Mouse (Mus musculus) gastrocnemius, postnatal 4 days (tissue): ENCODE measurements at regions not wholly inside any gene's neighbourhood (a gene's known extent, or its start where the extent isn't known, plus 50 kb on each side); places are given as distances from the start of the nearest gene placed in this dataset.
A peak's percentile ranks its signal among the peaks of the same experiment; 100 is the strongest.

Experiments
- DNase-seq, 2 experiments: peaks; one replicate each; pipeline ENCODE4 v3.0.0; 2021 to 2022; ENCODE audit warnings: low spot score in 2 of 2, mixed read lengths in 2 of 2

DNA sequence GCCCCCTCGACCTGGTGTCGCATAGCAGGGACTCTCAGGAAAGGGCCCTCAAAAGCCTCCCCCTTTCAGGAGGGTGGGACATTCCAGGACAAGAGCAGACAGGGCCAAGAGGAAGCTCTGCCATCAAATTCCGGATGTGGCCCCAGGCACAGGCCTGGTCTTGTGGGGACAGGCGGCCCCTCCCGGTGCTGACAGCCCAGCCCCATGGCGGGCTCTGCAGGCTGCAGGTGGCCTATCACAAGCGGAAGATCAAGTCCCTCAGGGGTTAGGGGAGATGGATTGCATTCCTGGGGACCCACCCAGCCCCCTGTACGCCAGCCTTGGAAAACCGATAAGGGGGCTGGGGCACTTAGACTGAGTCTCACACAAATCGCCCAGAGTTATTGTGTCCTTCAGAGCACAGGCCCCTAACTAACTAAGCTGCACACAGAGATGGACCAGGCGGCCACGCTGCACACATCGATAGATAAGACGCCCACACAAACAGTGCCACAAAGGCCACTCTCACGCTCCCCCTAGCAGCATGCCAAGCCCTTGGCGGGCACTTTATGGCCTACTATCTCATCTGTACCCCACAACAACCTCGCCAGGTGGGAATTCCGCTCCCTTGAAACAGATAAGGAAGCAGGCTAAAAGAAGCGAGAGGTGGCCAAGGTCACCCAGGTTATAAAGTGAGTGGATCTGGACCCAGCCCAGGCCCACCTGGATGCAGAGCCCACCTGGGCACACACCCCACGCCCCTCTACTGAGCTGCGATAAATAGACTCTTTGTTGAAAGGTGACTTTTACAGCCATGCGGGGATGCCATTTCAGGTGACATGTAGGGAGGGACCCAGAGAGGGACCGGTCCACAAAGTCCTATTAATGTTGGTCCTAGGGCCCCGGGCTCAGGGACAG is 55.5 kb downstream of the Gm5294 start:
- no peak for DNase-seq

GRCm38 (mm10) chr5:138881649-138882226 is 61.9 kb downstream of the Gm5294 start:
- DNase-seq = no peak

DNA sequence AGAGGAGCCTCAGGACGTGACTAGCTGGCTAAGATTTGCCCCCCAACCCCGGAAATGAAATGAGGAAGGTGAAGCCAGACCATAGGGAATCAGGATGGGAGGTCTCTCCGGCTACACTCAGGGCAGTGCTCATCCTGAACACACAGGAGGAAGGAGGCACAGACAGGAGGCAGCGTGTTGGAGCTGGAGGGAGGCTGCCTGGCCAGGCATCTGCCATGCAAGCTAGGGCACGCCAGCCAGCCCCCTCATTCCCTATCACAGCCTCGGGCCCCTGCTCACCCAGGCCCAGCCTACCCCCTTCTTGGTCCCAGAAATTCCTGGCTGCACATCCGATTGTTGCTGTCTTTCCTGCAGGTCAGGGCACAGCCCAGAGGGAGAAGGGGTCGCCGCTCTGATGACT is 63.7 kb downstream of the Gm5294 start:
- no peak for DNase-seq

DNA sequence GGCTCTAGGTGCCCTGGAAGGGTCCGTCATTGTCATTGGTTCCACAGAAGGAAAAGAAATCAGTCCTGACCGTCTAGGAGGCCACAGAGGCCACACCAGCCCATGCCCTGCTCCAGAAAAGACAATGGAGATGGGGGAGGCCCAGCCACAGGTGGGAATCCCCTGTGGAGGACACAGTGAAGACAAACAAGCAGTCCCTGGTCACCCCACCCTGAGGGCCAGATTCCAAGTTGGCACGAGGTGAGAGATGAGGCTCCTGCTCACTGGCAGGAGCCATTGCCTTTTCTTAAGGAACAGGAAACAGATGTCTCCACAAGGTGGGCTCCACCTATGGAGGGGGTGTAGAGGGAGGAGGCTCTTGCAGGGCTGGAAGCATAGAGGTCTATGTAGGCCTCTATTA is 66.0 kb downstream of the Gm5294 start:
- no peak for DNase-seq

GRCm38 (mm10) chr5:138888749-138889148 is 68.9 kb downstream of the Gm5294 start:
- DNase-seq = no peak

DNA sequence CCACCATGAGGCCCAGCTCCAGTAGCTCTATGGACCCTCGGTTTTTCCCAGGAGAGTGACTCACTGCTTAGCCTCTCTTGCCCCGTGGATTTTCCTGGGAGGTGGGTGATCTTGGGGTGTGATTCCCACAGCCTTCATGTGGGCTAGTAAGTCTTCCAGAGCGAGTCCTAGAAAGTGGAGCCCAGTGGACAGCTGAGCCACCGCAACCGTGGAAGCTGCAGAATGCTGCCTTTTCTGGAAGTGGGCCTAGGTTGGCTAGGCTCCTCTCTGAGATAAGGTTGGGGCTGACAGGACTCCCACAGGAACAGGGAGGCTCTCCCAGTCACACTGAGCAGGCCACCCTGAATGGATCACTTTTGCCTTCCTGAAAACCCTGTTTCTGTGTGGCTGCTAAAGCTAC is 69.9 kb downstream of the Gm5294 start:
- peak in 1 of 2 experiments; percentile 48 for DNase-seq

GRCm38 (mm10) chr5:138894496-138894895 is 74.6 kb downstream of the Gm5294 start:
- DNase-seq = no peak

DNA sequence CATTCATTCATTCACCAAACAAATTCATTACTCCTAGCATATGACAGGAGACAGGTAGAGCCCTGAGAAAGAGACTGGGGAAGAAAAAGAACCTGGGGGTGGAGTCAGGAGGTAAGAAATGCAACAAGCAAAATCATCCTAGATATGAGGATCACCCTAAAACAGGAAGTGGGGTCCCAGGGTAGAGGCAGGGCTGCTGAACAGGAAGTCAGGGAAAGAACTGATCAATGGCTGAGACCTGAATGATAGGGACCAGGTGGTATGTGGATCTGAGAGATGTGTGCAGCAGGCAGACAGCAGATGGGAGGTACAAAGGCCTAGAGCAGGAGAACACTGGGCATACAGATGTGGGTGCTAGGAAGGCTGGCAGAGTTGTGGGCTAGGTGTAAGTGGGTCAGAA is 77.4 kb downstream of the Gm5294 start:
- DNase-seq = no peak

DNA sequence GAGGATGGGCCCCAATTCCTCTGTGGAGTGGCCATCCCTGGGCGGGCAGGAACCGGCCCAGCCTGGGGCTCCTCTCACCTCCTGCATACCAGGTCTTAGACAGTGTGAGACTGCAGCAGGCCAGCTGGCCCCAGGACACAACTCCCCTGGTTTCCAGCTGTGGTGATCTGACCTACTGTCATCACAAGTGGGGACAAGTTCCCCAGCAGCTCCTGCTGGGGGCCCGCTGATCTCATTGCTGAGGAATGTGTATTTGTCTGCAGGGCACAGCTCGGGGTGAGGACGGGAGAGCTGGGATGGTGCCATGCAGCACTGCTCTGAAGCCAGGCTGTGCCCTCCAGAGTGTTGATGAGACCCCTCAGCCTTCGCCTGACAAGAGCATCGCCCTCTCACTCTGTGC is 78.6 kb downstream of the Gm5294 start:
- peak in 1 of 2 experiments; percentile 27 for DNase-seq

- DNase-seq = no peak
Observed at GRCm38 (mm10) chr5:138900952-138901599, 81.2 kb downstream of the Gm5294 start.

DNA sequence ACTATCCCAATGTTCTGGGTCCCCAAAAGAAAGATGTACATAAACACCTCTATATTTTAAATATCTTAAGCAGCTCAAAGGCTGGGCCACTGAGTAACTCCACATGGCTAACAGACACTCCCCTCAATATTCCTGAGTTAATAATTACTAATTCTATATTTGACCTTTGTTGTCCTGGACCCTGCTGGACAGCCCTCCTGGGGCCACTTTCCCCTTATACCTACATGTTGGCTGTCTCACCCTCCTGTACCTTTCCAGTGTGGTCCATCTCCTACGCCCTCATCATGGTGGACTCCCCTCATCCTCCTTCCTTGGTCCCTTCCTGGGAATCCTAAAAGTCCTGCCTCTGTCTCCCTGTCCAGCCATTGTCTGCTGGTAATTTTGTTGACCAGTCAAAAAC is 82.4 kb downstream of the Gm5294 start:
- DNase-seq = no peak

DNA sequence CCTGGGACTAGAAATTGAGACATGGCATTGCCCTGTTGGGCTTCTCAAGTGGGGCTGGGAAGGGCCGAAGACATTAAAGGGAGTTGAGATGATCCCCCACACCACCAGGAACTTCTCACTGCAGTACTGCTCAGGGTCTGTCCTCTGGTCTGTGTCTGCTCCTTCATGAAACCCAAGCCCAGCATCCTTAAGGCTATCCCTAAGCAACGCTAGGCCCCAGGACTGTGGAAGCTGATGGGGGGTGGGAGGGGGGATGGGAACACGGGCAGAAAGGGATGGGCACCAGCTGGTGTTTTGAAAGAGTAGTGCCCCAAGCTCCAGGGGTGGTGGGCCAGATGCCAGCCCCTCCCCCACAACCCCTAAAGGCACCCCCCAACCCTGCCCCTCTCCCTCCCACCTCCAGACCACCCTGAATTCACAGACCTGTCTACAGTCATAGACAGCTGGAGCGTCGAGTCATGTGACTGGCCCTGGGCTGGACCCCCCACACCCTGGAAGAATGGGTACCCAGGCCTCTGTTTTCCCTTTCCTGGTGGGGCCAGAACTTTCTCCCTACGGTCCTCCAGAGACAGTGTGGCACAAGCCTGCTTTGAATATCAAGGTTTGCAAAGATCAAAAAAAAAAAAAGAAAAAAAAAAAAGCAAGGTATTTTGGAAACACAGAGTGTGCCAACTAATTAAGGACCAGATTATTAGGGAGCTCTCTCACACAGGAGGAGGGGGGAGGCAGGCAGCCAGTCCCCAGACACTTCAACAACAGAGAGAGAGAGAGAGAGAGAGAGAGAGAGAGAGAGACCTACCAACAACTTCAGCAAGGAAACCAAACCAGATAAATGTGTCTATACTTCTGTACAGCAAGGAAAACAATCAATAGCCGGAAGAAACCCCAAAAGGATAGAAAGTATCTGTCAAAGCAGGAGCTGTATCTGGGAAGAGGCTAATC is 85.1 kb downstream of the Pdgfa start:
- no peak for DNase-seq

DNA sequence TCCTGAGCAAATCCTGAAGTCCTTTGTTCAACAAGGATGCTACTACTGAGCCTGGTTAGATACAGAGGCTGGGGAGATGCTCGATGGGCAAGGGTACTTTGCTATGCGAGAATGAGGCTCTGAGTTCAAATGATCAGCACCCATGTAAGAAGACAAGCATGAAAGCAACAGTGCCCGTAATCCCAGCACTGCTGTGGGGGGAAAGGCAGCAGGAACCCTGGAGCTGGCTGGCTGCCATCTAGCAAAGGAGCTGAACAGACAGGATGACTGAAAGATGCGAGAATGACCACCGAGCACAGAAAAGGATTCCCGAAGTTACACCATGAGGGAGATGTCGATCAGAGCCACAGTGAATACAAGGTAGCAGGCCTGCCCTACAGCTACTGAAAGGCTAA is 84.5 kb downstream of the Pdgfa start:
- no peak for DNase-seq

DNA sequence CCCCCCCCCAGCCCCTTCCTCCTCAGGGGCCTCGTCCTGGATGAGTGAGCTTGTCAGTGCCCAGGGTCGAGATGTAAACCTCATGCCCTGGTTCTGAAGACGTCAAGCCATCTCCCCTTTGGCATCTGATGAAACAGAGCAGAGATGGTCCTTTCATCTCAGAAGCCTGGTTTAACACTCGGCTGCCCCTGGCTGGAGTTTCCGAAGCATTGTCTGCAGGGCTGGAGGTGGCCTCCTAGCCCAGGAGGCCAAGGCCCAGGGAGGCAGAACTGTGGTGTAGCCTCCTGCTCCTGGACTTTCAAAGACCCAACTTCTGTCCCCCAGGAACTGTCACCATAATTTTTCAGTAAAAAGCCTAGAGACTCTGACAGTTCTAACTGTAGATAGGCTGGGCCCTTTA is 82.1 kb downstream of the Pdgfa start:
- DNase-seq = no peak

DNA sequence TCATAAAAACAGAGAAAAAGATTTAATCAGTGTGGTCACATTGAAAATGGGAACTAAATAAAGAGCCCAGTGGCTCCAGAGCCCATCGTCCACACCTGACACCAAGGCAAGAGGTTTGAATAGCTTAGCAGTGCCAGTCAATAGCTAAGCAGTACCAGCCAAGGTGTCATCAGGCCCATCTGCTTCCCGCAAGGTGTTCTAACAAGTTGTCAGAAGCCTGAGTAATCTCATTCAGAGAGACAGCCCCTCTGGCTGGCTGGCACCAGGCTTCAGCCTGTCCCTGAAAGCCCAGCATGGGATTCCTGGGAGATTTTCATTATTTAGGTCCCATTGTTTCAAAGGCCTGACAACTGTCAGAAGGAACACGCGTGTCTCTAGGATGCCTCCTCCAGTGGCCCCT is 81.7 kb downstream of the Pdgfa start:
- DNase-seq = no peak

GRCm38 (mm10) chr5:138920156-138920845 is 76.9 kb downstream of the Pdgfa start:
- peak; percentile 60 to 80 for DNase-seq

GRCm38 (mm10) chr5:138922116-138922515 is 75.1 kb downstream of the Pdgfa start:
- DNase-seq = no peak
